Mouse (Mus musculus): Measurements from ENCODE around the gene Pfn1. TPM values are rescaled to one million over a fixed set of nuclear protein-coding genes. Genes with fewer than 3 reads are reported as not detected.

The Pfn1 gene
- total RNA-seq (2022), result 100 to 1,000 TPM; 218 to 265 (median 251) TPM

- peak; percentile 43 to 66 for DNase-seq (ENCODE audit: low spot score in 2 of 2)
Measured at GRCm38 (mm10) chr11:70654198-70654922, at the start of gene Pfn1. Pfn1 (minus strand) TSS chr11:70654644.

- DNase-seq (ENCODE audit: low spot score in 2 of 2), result peak; percentile 79 to 89
Measured at GRCm38 (mm10) chr11:70702781-70703180, 48.3 kb upstream of the Pfn1 start.

- DNase-seq (ENCODE audit: low spot score in 2 of 2), result no peak
Measured at GRCm38 (mm10) chr11:70701984-70702733, 47.7 kb upstream of the Pfn1 start.

- DNase-seq (ENCODE audit: low spot score in 2 of 2), result no peak
Measured at GRCm38 (mm10) chr11:70701221-70701955, 46.9 kb upstream of the Pfn1 start.

- peak; percentile 87 to 92 for DNase-seq (ENCODE audit: low spot score in 2 of 2)
Measured at GRCm38 (mm10) chr11:70700613-70701012, 46.2 kb upstream of the Pfn1 start.

- DNase-seq (ENCODE audit: low spot score in 2 of 2), result peak; percentile 91 to 94
Measured at GRCm38 (mm10) chr11:70699722-70700556, 45.5 kb upstream of the Pfn1 start, which contains the start of the genes Inca1 and Kif1c. Inca1 (minus strand) TSS chr11:70700155. Kif1c (plus strand) TSS chr11:70700548.

- no peak for DNase-seq (ENCODE audit: low spot score in 2 of 2)
Measured at GRCm38 (mm10) chr11:70699051-70699450, 44.6 kb upstream of the Pfn1 start.

GRCm38 (mm10) chr11:70697376-70697775, 42.9 kb upstream of the Pfn1 start:
- no peak for DNase-seq (ENCODE audit: low spot score in 2 of 2)

GRCm38 (mm10) chr11:70693504-70693903, 39.1 kb upstream of the Pfn1 start:
- no peak for DNase-seq (ENCODE audit: low spot score in 2 of 2)

- DNase-seq (ENCODE audit: low spot score in 2 of 2), result no peak
Measured at GRCm38 (mm10) chr11:70689578-70689977, 35.1 kb upstream of the Pfn1 start.

- no peak for DNase-seq (ENCODE audit: low spot score in 2 of 2)
Measured at GRCm38 (mm10) chr11:70688372-70688771, 33.9 kb upstream of the Pfn1 start.

- peak; percentile 85 to 86 for DNase-seq (ENCODE audit: low spot score in 2 of 2)
Measured at GRCm38 (mm10) chr11:70687601-70688199, 33.3 kb upstream of the Pfn1 start, which contains the start of gene Camta2. Camta2 (minus strand) TSS chr11:70688105.

GRCm38 (mm10) chr11:70686901-70687566, 32.6 kb upstream of the Pfn1 start:
- no peak for DNase-seq (ENCODE audit: low spot score in 2 of 2)

- no peak for DNase-seq (ENCODE audit: low spot score in 2 of 2)
Measured at GRCm38 (mm10) chr11:70683640-70684039, 29.2 kb upstream of the Pfn1 start.

- DNase-seq (ENCODE audit: low spot score in 2 of 2), result no peak
Measured at GRCm38 (mm10) chr11:70681897-70682581, 27.6 kb upstream of the Pfn1 start.

- DNase-seq (ENCODE audit: low spot score in 2 of 2), result no peak
Measured at GRCm38 (mm10) chr11:70681170-70681569, 26.7 kb upstream of the Pfn1 start.

GRCm38 (mm10) chr11:70679894-70680293, 25.4 kb upstream of the Pfn1 start:
- no peak for DNase-seq (ENCODE audit: low spot score in 2 of 2)

GRCm38 (mm10) chr11:70679361-70679760, 24.9 kb upstream of the Pfn1 start:
- DNase-seq (ENCODE audit: low spot score in 2 of 2), result no peak

- DNase-seq (ENCODE audit: low spot score in 2 of 2), result no peak
Measured at GRCm38 (mm10) chr11:70678576-70678975, 24.1 kb upstream of the Pfn1 start.

All from gastrocnemius, adult 8-10 months (tissue).